Mouse (Mus musculus): ENCODE data around the gene Wnt2b. TPM values are rescaled to one million over a fixed set of nuclear protein-coding genes. Genes with fewer than 3 reads are reported as not detected.

The Wnt2b gene
- polyA plus RNA-seq, 1 experiment: 0.97 TPM

DNA sequence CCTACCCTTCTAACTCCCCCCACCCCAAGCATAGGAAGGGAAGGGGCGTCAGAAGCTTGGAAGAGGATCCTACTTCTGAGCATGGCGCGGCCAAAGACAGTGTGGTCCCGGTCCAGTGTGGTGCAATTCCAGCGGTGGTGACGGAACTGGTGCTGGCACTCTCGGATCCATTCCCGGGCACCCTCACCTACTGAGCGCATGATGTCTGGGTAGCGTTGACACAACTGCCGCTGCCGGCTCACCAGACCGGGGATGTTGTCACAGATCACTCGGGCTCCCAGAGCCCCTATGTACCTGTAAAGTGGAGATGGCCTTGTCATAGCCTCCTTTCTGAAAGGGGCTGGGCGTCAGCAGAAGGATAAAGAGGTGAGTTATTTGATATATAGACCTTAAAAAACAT lies 7.2 kb downstream of the Wnt2b start:
- TF ChIP-seq CTCF (conservative IDR thresholded peaks at IDR 0.05; ENCODE audit: insufficient read depth, insufficient read length, low read depth, low read length): no peak
- no peak for TF ChIP-seq POLR2A (IDR thresholded peaks at IDR 0.05; ENCODE audit: low read depth, low read length)
- H3K4me1 ChIP-seq (ENCODE audit: control insufficient read depth, insufficient read depth, low read length): no peaks in the 10 kb centered on the region
- no peaks in the 10 kb centered on the region for H3K27me3 ChIP-seq (replicated peaks; ENCODE audit: control insufficient read depth, insufficient read depth, low read length)
- DNase-seq: no peak
- no peak overlapping the region for H3K4me3 ChIP-seq (ENCODE audit: insufficient read depth, low read depth, low read length)
- 97% methylated on average over 15 of the region's 15 CpGs for WGBS
- no peak overlapping the region for H3K27ac ChIP-seq (ENCODE audit: insufficient read depth, low read depth, low read length)
- H3K36me3 ChIP-seq (ENCODE audit: control insufficient read depth, insufficient read depth, low read length): no peaks in the 10 kb centered on the region

GRCm38 (mm10) chr3:104954137-104954536 lies 7.6 kb downstream of the Wnt2b start:
- no peaks in the 10 kb centered on the region for H3K4me1 ChIP-seq (ENCODE audit: control insufficient read depth, insufficient read depth, low read length)
- no peak overlapping the region for H3K4me3 ChIP-seq (ENCODE audit: insufficient read depth, low read depth, low read length)
- H3K27me3 ChIP-seq (replicated peaks; ENCODE audit: control insufficient read depth, insufficient read depth, low read length): no peaks in the 10 kb centered on the region
- TF ChIP-seq CTCF (conservative IDR thresholded peaks at IDR 0.05; ENCODE audit: insufficient read depth, insufficient read length, low read depth, low read length) (no peak), POLR2A (IDR thresholded peaks at IDR 0.05; ENCODE audit: low read depth, low read length) (no peak)
- no peaks in the 10 kb centered on the region for H3K36me3 ChIP-seq (ENCODE audit: control insufficient read depth, insufficient read depth, low read length)
- WGBS: 95% methylated on average over 3 of the region's 3 CpGs
- DNase-seq: no peak
- no peak overlapping the region for H3K27ac ChIP-seq (ENCODE audit: insufficient read depth, low read depth, low read length)

DNA sequence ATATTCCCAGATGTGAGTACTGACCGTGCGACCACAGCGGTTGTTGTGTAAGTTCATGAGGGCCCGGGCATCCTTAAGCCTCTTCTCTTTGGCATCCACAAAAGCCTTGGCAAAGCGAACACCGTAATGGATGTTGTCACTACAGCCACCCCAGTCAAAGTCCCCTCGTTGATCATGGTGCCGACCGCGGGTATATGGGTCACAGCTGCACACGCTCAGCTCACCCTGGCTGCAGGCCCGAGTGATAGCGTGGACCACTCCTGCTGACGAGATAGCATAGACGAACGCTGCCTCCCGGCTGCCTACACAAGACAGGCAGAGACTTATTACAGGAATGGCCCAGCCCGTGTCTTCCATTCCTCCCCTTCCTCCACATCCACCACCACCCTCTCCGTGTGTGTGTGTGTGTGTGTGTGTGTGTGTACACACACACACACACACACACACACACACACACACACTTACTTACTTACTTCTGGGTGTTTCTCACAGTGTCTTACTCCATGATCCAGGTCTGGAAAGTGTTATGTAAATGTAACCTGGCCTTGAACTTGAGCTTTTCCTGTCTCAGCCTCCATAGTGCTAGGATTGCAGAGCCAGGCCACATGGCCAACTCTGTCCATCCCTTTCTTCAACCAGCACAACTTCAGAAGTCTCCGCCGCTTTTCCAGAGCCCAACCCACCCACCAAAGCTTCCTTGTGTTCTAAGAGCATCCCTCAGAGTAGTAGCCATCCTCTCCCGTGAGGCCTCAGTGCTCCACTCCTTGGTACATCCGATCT lies 8.6 kb downstream of the Wnt2b start:
- Histone ChIP-seq H3K36me3 (ENCODE audit: control insufficient read depth, insufficient read depth, low read length) (no peaks in the 10 kb centered on the region), H3K4me3 (ENCODE audit: insufficient read depth, low read depth, low read length) (no peak overlapping the region), H3K27ac (ENCODE audit: insufficient read depth, low read depth, low read length) (no peak overlapping the region), H3K4me1 (ENCODE audit: control insufficient read depth, insufficient read depth, low read length) (no peaks in the 10 kb centered on the region), H3K27me3 (replicated peaks; ENCODE audit: control insufficient read depth, insufficient read depth, low read length) (no peaks in the 10 kb centered on the region)
- 94% methylated on average over 23 of the region's 23 CpGs for WGBS
- DNase-seq: no peak
- TF ChIP-seq POLR2A (IDR thresholded peaks at IDR 0.05; ENCODE audit: low read depth, low read length): no peak
- TF ChIP-seq CTCF (conservative IDR thresholded peaks at IDR 0.05; ENCODE audit: insufficient read depth, insufficient read length, low read depth, low read length): no peak

DNA sequence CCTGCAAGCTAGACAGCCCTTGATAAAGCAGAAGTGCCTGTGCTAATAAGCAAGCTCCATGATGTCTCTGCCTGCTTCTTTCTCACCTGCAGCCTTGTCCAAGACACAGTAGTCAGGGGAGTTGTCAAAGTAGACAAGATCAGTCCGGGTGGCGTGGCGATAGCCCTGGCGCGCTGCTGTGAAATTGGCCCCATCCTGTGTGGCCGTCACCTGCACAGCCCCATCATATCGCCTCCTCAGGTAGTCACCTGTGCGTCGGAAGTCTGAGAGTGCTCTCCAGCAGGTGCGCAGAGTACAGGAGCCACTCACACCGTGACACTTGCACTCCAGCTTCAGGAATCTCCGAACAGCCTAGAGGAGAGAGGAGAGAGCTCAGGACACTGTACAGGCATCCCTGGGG lies 10.8 kb downstream of the Wnt2b start:
- Histone ChIP-seq H3K4me3 (ENCODE audit: insufficient read depth, low read depth, low read length) (no peak overlapping the region), H3K27ac (ENCODE audit: insufficient read depth, low read depth, low read length) (no peak overlapping the region), H3K4me1 (ENCODE audit: control insufficient read depth, insufficient read depth, low read length) (no peaks in the 10 kb centered on the region), H3K36me3 (ENCODE audit: control insufficient read depth, insufficient read depth, low read length) (no peaks in the 10 kb centered on the region), H3K27me3 (replicated peaks; ENCODE audit: control insufficient read depth, insufficient read depth, low read length) (no peaks in the 10 kb centered on the region)
- DNase-seq: no peak
- whole genome bisulfite sequencing: 95% methylated on average over 12 of the region's 12 CpGs
- no peak for TF ChIP-seq CTCF (conservative IDR thresholded peaks at IDR 0.05; ENCODE audit: insufficient read depth, insufficient read length, low read depth, low read length)
- TF ChIP-seq POLR2A (IDR thresholded peaks at IDR 0.05; ENCODE audit: low read depth, low read length): no peak

- TF ChIP-seq CTCF (conservative IDR thresholded peaks at IDR 0.05; ENCODE audit: insufficient read depth, insufficient read length, low read depth, low read length) (no peak), POLR2A (IDR thresholded peaks at IDR 0.05; ENCODE audit: low read depth, low read length) (no peak)
- Histone ChIP-seq H3K4me1 (ENCODE audit: control insufficient read depth, insufficient read depth, low read length) (no peaks in the 10 kb centered on the region), H3K4me3 (ENCODE audit: insufficient read depth, low read depth, low read length) (no peak overlapping the region), H3K27ac (ENCODE audit: insufficient read depth, low read depth, low read length) (no peak overlapping the region), H3K36me3 (ENCODE audit: control insufficient read depth, insufficient read depth, low read length) (no peaks in the 10 kb centered on the region; the same call in 1 of the 2 replicates), H3K27me3 (replicated peaks; ENCODE audit: control insufficient read depth, insufficient read depth, low read length) (no peaks in the 10 kb centered on the region)
- WGBS: 68% methylated on average over 9 of the region's 9 CpGs
- no peak for DNase-seq
These were observed 16.8 kb downstream of the Wnt2b start for GRCm38 (mm10) chr3:104944894-104945293.

GRCm38 (mm10) chr3:104943333-104943732 lies 18.4 kb downstream of the Wnt2b start:
- Histone ChIP-seq H3K27ac (ENCODE audit: insufficient read depth, low read depth, low read length) (no peak overlapping the region), H3K4me1 (ENCODE audit: control insufficient read depth, insufficient read depth, low read length) (no peaks in the 10 kb centered on the region), H3K4me3 (ENCODE audit: insufficient read depth, low read depth, low read length) (no peak overlapping the region), H3K36me3 (ENCODE audit: control insufficient read depth, insufficient read depth, low read length) (no peaks in the 10 kb centered on the region; the same call in 1 of the 2 replicates), H3K27me3 (replicated peaks; ENCODE audit: control insufficient read depth, insufficient read depth, low read length) (no peaks in the 10 kb centered on the region)
- DNase-seq: no peak
- TF ChIP-seq CTCF (conservative IDR thresholded peaks at IDR 0.05; ENCODE audit: insufficient read depth, insufficient read length, low read depth, low read length): no peak
- no peak for TF ChIP-seq POLR2A (IDR thresholded peaks at IDR 0.05; ENCODE audit: low read depth, low read length)
- WGBS: 64% methylated on average over 8 of the region's 8 CpGs

- TF ChIP-seq POLR2A (IDR thresholded peaks at IDR 0.05; ENCODE audit: low read depth, low read length) (no peak), CTCF (conservative IDR thresholded peaks at IDR 0.05; ENCODE audit: insufficient read depth, insufficient read length, low read depth, low read length) (no peak)
- H3K4me1 ChIP-seq (ENCODE audit: control insufficient read depth, insufficient read depth, low read length): no peaks in the 10 kb centered on the region
- no peaks in the 10 kb centered on the region for H3K27me3 ChIP-seq (replicated peaks; ENCODE audit: control insufficient read depth, insufficient read depth, low read length)
- H3K27ac ChIP-seq (ENCODE audit: insufficient read depth, low read depth, low read length): no peak overlapping the region
- H3K4me3 ChIP-seq (ENCODE audit: insufficient read depth, low read depth, low read length): no peak overlapping the region
- DNase-seq: no peak
- 62% methylated on average over 5 of the region's 5 CpGs for WGBS
- H3K36me3 ChIP-seq (ENCODE audit: control insufficient read depth, insufficient read depth, low read length): no peaks in the 10 kb centered on the region; the same call in 1 of the 2 replicates
These were observed 19.0 kb downstream of the Wnt2b start for GRCm38 (mm10) chr3:104942682-104943081.

Data from kidney, adult 2 months (tissue).